Mouse (Mus musculus) B cell, adult 2 months (primary cell): Measurements from ENCODE around the gene Nkain4.

Experiments used
- DNase-seq, 2 experiments: peaks; one replicate each; pipeline ENCODE4 v3.0.0; 2022

Nkain4 gene

GRCm38 (mm10) chr2:180949947-180950346, 4.6 kb downstream of the Nkain4 start:
- DNase-seq: no peak

- no peak for DNase-seq
These were observed 12.6 kb downstream of the Nkain4 start for GRCm38 (mm10) chr2:180941869-180942268.

GRCm38 (mm10) chr2:180940187-180940586, 14.3 kb downstream of the Nkain4 start:
- DNase-seq: no peak

- no peak for DNase-seq
These were observed 22.1 kb downstream of the Nkain4 start for GRCm38 (mm10) chr2:180932418-180932817.

GRCm38 (mm10) chr2:180928723-180929122, 25.8 kb downstream of the Nkain4 start, which contains the start of gene Birc7:
Birc7 (plus strand) TSS chr2:180929023.
- no peak for DNase-seq

GRCm38 (mm10) chr2:180925176-180925575, 29.3 kb downstream of the Nkain4 start:
- DNase-seq: peak; percentile 77 to 78

- DNase-seq: no peak
These were observed 31.8 kb downstream of the Nkain4 start for GRCm38 (mm10) chr2:180922739-180923138.

GRCm38 (mm10) chr2:180920810-180921400, 33.6 kb downstream of the Nkain4 start, which contains the start of gene Ythdf1:
Ythdf1 (minus strand) TSS chr2:180920949.
- peak; percentile 100 for DNase-seq

GRCm38 (mm10) chr2:180919913-180920809, 34.3 kb downstream of the Nkain4 start:
- DNase-seq: peak in 1 of 2 experiments; percentile 14

- no peak for DNase-seq
These were observed 38.5 kb downstream of the Nkain4 start for GRCm38 (mm10) chr2:180915886-180916433.

GRCm38 (mm10) chr2:180910928-180911327, 43.6 kb downstream of the Nkain4 start:
- DNase-seq: no peak

GRCm38 (mm10) chr2:180905556-180906221, 48.8 kb downstream of the Nkain4 start:
- no peak for DNase-seq

GRCm38 (mm10) chr2:180904435-180905208, 49.9 kb downstream of the Nkain4 start:
- DNase-seq: no peak

- peak; percentile 25 to 32 for DNase-seq
These were observed 52.4 kb downstream of the Nkain4 start for GRCm38 (mm10) chr2:180902086-180902485.

- no peak for DNase-seq
These were observed 56.6 kb downstream of the Nkain4 start for GRCm38 (mm10) chr2:180897857-180898256.

- DNase-seq: no peak
These were observed 57.5 kb downstream of the Nkain4 start for GRCm38 (mm10) chr2:180896819-180897625.

- no peak for DNase-seq
These were observed 58.5 kb downstream of the Nkain4 start for GRCm38 (mm10) chr2:180895837-180896525.

GRCm38 (mm10) chr2:180895321-180895720, 59.2 kb downstream of the Nkain4 start:
- DNase-seq: no peak

GRCm38 (mm10) chr2:180894734-180895133, 59.8 kb downstream of the Nkain4 start:
- DNase-seq: peak; percentile 69 to 70

- DNase-seq: peak; percentile 31
These were observed 60.4 kb downstream of the Nkain4 start for GRCm38 (mm10) chr2:180894029-180894623.
